Mouse (Mus musculus): ENCODE data around the gene Gsta3.
A peak's percentile ranks its signal among the peaks of the same experiment; 100 is the strongest.
"Not testable (repeated sequence)": the region's sequence is repeated elsewhere in the genome, so short reads cannot be mapped to it uniquely, and the experiment has no call there.

Gene Gsta3

DNA sequence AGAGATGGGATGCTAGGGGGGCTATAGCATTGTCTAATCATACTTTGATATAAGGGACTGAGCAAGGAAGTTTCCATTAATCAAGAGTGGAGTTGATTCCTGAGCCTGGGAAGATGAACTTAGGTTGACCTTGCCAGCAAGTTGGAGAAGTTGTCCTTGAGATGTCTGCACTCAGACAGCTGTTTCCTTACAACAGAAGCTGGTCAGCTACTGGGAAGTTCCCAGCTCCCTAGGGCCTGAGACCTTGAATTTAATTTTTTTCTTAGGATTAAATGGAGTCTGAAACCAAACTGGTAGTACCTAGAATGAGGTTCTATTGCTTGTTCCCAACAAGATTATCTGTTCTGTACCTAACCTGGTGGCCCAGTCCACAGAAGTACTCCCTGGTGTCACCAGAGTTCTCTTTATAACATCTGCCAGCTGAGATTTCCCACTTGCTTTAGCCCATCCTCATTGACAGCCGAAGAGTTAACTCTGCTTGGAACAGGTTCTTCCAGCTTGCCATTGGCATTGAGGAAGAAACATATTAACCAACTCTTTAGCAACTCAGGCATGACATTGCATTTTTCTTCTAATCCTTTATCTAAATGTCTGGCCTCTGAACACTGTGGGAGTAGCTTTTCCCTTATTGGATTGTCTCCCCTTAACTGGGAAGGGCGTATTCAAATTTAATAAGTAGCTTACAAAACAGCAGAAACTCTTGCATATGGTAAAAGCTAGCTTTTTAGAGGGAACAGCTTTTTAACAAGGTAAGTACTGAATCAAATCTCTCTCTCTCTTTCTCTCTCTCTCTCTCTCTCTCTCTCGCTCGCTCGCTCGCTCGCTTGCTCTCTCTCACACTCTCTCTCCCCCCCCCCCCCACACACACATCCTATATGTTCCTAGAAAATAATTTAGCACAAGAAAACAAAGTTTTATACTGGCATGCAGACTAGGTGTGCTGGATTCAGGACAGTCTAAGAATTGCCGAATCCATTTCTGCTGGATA is at the start of gene Gsta3:
Gene Gsta3, plus strand, starts transcription at position 679 of the 988 bp plus-strand sequence.
- no peak for DNase-seq (ENCODE audit: low spot score in 2 of 2)

DNA sequence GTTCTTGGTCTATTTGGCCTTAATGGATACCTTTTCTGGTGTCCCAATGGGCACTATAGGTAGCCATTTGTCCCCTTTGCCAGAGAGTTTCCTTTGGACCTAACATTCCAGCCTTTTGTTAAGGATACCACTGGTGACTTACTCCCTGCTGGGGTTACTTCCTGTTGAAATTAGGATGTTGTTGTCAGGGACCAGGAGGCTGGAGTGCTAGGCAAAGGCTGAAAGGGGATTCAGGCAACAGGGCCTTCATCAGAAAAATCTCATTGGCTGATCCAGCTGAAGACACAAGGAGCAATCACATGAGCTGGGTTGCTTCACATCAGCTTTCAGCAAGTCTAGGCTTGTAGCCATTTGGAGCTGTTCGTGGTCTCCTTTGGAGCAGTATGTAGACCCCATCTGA is 34.1 kb upstream of the Gsta3 start:
- DNase-seq (ENCODE audit: low spot score in 2 of 2) = no peak

DNA sequence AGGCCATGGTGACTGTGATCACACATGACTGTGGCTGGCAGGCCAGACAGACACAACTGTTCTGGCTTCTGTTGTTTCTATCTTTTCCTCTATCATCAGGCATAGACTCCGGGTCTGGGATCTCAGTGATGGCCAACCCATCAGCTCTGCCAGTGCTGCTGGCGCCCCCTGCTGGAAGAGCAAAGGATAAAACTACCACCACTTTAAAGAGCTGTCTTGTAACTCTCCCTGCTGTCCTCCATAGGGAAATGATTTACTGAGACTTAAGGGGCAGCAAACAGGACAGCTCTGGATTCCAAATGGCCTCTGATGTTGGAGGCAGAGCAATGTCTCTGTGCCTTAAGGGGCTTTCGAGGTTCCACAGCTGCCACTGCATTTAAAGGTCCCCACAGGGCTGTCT is 26.9 kb upstream of the Gsta3 start:
- DNase-seq (ENCODE audit: low spot score in 2 of 2) = not testable (repeated sequence)

GRCm38 (mm10) chr1:21213991-21214692 is 26.2 kb upstream of the Gsta3 start:
- DNase-seq (ENCODE audit: low spot score in 2 of 2) = not testable (repeated sequence)

DNA sequence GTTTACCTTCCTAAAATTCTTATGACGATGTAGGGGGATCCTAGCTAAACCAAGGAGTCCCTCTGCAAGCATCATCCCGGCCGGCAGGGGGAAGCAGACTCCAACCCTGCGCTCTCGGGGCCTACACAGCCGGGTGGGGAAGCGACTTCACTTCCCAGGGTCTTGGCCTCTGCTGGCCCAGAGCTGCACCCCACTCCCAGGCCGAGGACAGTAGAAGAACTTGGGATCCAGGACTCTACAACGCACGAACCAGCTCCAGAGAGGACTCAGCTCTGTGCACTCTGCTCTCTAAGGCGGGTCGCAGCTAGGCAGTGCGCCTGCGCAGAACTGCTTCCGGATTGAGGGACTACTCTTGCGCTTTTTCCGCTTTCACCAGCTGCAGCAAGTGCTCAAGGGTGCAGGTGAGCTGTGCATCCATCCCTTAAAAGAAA is 21.9 kb upstream of the Gsta3 start, which contains the start of gene Tmem14a:
Gene Tmem14a, plus strand, starts transcription at position 87 of the 431 bp plus-strand sequence.
- DNase-seq (ENCODE audit: low spot score in 2 of 2) = peak; percentile 78 to 83

DNA sequence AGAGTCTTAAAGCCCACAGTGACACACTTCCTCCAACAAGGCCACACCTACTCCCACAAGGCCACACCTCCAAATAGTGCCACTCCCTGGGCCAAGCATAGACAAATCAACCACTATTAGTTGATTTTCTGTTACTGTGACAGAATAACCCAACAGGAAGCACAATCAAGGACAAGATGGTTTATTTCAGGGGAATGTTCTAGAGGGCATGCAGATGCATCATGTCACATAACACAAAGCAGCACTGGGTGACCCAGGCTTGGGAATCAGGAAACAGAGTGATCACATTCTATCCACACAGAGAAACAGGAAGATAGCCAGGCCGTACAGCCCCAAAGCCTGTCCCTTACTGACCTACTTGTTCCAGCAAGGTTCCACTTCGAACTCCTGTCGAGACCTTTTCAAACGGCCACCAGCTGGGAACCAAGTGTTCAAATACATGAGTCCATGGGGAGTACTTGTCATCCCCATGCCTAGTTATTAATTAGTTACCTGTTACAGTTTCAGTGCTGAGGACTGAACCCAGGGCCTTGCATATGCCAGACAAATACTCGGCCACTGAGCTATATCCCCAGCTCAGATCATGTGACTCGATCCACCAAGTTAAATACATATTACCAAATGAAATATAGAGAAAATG is 12.5 kb upstream of the Gsta3 start:
- DNase-seq (ENCODE audit: low spot score in 2 of 2) = no peak

DNA sequence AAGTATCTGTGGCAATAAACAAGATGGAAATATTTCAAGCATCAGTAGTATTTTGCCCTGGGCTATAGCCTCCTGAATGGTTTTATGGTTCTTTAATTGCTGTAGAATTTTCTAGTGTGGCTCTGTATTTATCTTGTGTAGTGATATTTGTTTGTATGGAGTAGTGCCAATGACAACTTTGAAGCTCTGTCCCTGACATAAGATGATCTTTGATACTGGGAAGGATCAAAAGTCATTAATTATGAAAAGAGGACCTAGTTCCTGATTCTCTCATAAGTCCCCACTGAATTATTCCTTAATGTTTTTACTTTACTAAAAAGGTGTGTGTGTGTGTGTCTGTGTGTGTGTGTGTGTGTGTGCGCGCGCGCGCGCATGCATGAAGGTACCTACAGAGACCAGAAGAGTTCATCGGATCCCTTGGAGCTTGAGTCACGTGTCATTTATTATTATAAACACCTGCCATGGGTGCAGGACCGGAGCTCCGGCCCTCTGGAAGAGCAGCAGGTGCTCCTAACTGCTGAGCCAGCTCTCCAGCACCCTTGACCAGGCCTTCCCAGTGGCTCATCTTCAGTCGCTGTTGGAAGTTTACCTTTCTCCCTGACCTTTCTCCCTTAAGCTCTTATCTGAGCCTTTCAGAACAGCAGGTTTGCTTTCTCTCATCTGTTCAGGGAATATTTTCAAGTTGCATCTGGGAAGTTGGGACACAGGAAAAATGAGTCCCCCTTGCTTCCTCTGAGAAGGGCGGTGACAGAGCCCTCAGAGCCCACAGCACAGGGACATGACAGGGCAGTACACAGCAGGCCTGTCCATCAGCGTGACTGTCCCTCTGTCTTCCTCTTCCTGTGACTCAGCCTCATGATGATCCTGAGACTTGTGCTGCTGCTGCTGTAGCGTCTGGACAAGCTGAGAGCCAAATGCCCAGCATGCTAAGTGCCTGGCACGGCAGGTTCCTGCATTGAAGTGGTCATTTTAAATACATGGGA is 11.4 kb upstream of the Gsta3 start:
- DNase-seq (ENCODE audit: low spot score in 2 of 2) = not testable (repeated sequence)

DNA sequence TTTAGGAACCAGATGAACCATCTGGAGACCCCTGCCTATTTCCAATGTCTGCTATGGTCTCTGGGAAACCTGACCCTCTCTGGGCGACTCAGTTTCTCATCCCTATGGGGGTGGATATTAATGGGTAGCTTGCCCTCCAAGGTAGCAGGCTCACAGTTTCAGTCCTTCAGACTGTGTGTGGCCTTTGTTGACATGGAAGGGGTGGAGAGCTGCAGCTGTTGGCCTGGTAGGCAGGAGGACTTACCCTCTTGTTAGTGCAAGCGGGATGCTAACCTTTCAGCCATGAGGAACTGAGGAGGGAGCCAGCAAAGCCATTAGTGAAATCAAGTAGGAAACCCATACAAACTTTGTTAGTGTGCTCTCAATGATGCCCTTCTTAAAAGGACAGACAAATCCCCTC is 10.0 kb upstream of the Gsta3 start:
- DNase-seq (ENCODE audit: low spot score in 2 of 2) = no peak

DNA sequence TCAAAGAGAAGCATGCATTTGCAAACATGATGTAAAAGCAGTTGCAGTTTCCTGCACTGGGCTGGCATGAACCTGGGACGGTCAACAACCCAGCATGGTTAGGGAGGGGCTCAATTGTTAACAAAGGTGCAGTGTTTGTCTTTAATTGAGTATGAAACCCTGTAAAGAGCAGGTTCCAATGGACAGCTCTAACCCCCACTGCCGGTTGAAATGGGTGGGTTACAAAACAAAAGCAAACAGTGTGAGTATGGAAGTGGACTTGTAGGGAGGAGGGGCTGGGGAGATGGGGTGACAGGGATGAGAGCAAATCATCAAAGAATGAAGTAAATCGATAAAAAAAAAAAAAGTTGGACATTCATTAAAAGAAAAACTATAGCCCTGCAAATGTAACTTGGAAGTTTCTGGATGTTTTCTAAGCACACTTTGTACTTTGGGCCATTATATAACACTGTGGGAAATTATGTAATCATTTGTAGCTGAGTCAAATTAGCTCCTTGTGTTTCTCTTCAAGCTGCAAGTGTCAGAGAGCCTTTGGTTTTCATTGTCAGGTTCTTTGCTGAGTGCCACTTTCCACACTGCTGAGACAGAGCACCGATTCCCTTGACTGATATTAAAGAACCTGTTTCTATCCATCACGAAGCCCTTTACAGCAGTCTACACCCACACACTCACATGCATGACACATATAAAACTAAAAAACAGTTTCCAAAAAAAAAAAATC is 8.5 kb upstream of the Gsta3 start:
- DNase-seq (ENCODE audit: low spot score in 2 of 2) = no peak

- no peak for DNase-seq (ENCODE audit: low spot score in 2 of 2)
Measured at GRCm38 (mm10) chr1:21232516-21232915, 7.9 kb upstream of the Gsta3 start.

- DNase-seq (ENCODE audit: low spot score in 2 of 2) = no peak
Measured at GRCm38 (mm10) chr1:21235359-21235758, 5.0 kb upstream of the Gsta3 start.

GRCm38 (mm10) chr1:21241096-21241495 is 707 bp downstream of the Gsta3 start:
- no peak for DNase-seq (ENCODE audit: low spot score in 2 of 2)

DNA sequence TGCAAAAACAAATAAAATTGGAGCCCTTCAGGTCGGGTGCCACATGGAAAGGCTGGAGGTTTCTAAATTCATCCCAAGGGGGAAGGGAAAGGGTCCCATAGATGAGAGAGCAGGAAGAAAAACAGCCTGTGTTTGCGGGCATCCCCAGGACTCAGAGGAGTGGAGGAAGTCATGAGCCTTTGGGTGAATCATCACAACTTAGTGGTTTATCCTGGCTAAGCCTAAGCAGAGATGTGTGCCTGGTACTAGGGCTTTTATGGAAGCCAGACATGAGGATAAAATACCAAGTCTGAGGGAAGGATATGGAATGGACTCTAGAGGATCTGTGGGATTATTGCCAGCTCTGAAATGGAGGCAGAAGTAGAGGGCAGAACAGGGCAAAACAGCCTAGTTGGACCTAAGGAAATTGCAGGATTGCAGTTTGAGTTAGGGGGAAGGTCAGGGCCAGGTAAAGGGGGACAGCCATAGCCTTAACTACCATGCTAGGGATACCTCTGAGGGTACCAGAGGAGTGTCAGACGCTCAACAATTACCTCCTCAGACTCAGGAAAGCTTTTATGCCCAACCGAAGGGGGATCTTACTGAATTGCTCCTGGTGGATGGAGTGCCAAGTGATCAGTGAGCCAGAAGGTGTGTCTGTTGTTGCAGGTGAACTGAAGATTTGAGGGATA is 4.0 kb downstream of the Gsta3 start:
- DNase-seq (ENCODE audit: low spot score in 2 of 2) = no peak

- DNase-seq (ENCODE audit: low spot score in 2 of 2) = no peak
Measured at GRCm38 (mm10) chr1:21246136-21246535, 5.7 kb downstream of the Gsta3 start.

- no peak for DNase-seq (ENCODE audit: low spot score in 2 of 2)
Measured at GRCm38 (mm10) chr1:21247896-21248295, 7.5 kb downstream of the Gsta3 start.

DNA sequence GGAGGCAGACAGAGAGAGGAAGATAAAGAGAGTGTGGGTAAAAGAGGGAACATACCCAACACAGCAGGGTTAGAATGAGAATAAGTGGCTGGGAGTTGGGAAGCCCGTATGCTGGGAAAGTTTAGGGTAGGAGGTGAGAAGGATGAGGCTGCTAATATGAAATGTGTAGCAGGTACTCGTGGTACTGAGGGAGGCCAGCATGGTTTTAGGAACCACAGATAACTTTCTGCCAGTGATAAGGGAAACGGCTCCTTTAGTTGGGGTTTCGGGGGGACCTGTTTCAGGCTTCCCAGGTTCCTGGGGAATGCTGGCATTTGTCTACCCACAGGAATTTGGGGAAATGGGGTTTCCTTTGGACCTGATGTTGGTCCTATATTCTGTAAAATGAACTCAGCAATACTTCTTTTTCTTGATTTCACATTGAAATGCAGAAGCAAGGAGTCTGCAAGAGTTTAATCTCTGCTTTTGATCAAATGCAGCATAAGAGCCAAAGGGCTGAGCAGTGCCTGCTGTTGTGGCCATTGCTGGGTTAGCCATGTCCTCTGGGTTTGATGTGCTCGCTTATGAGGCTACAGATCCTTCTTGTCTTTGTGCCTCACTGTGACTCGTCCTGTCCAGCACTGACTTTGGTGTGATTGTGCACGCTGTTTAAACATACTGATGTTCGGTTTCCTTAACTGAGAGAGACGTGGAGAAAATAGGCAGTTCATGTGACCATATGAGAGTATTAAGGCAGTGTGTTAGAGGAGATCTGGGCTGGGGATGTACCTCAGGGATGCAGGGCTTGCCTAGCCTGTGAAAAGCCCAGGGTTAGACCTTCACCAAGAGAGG is 8.4 kb downstream of the Gsta3 start:
- no peak for DNase-seq (ENCODE audit: low spot score in 2 of 2)

- DNase-seq (ENCODE audit: low spot score in 2 of 2) = no peak
Measured at GRCm38 (mm10) chr1:21251661-21252060, 11.3 kb downstream of the Gsta3 start.

- no peak for DNase-seq (ENCODE audit: low spot score in 2 of 2)
Measured at GRCm38 (mm10) chr1:21252566-21253302, 12.3 kb downstream of the Gsta3 start.
